Mouse (Mus musculus): ENCODE results near the gene Rhox4c.
"Not testable (repeated sequence)": the region's sequence is repeated elsewhere in the genome, so short reads cannot be mapped to it uniquely, and the experiment has no call there.

- TF ChIP-seq CTCF, EP300 (IDR thresholded peaks at IDR 0.05; ENCODE audit: low read depth): not testable (repeated sequence)
These were observed 50.0 kb downstream of the Rhox4c start, which contains the start of gene Rhox2e for GRCm38 (mm10) chrX:37530152-37530551.
